Mouse (Mus musculus) thymus, adult 18-20 months (tissue): ENCODE measurements around the gene Gm10487.
"Not testable (repeated sequence)": the region's sequence is repeated elsewhere in the genome, so short reads cannot be mapped to it uniquely, and the experiment has no call there.

Experiments
- DNase-seq, 2 experiments: peaks; one replicate each; pipeline ENCODE4 v3.0.0; 2022; ENCODE audit warnings: mixed read lengths in 2 of 2

Gene Gm10487

GRCm38 (mm10) chrX:30843369-30843768, at the start of gene Gm10487:
Gm10487 (minus strand) TSS chrX:30843469.
- not testable (repeated sequence) for DNase-seq
